Mouse (Mus musculus) midbrain, embryonic 11.5 days (tissue): Measurements from ENCODE around the gene Bdh1. TPM values are rescaled to one million over a fixed set of nuclear protein-coding genes. Genes with fewer than 3 reads are reported as not detected.

Experiments used
- ATAC-seq: fragments of 200-750 bp; cut with Nextera tagmentation; 2 replicates; pipeline ENCODE4 v1.8.0; 2017; ENCODE audit warnings: moderate TSS enrichment, moderate library complexity; ENCODE audit not compliant: low FRiP score
- DNase-seq: peaks from one replicate; pipeline ENCODE4 v3.0.0; 2015; ENCODE audit warnings: low spot score; ENCODE audit errors: missing footprints
- H3K27ac ChIP-seq: fragments of 300-500 bp; sonication (generic); 2 replicates; pipeline ENCODE4 v1.5.1; 2014; ENCODE audit warnings: low read depth, low read length
- H3K27me3 ChIP-seq: fragments of 300-500 bp; sonication (generic); 2 replicates; pipeline ENCODE4 v1.6.1; 2014; ENCODE audit warnings: mild to moderate bottlenecking, low read length, moderate library complexity, mixed read lengths; ENCODE audit not compliant: control insufficient read depth, insufficient read depth
- H3K36me3 ChIP-seq: fragments of 300-500 bp; sonication (generic); 2 replicates; pipeline ENCODE4 v1.6.1; 2014; ENCODE audit warnings: mild to moderate bottlenecking, low read length, moderate library complexity, mixed read lengths; ENCODE audit not compliant: control insufficient read depth, insufficient read depth
- H3K4me1 ChIP-seq: fragments of 300-500 bp; sonication (generic); 2 replicates; pipeline ENCODE4 v1.6.1; 2014; ENCODE audit warnings: low read length; ENCODE audit not compliant: control insufficient read depth, insufficient read depth
- H3K4me2 ChIP-seq: fragments of 300-500 bp; sonication (generic); 2 replicates; pipeline ENCODE4 v1.6.1; 2014; ENCODE audit warnings: mild to moderate bottlenecking, moderate library complexity
- H3K4me3 ChIP-seq: fragments of 300-500 bp; sonication (generic); 2 replicates; pipeline ENCODE4 v1.5.1; 2014; ENCODE audit warnings: low read depth, low read length
- H3K9ac ChIP-seq: fragments of 300-500 bp; sonication (generic); 2 replicates; pipeline ENCODE4 v1.6.1; 2014; ENCODE audit warnings: low read length
- H3K9me3 ChIP-seq: fragments of 300-500 bp; sonication (generic); 2 replicates; pipeline ENCODE4 v1.6.1; 2016; ENCODE audit warnings: low read length; ENCODE audit not compliant: control insufficient read depth
- WGBS: fragments of 180-500 bp; shearing (Covaris S2); extraction: QIAGEN DNeasy Blood & Tissue Kit; methylation state at CpG from one replicate; pipeline ENCODE4 v1.1.7; 2014; 5-methylcytosine and 5-hydroxymethylcytosine counted together
- polyA plus RNA-seq: library from polyadenylated mRNA; unstranded; fragments of >200 nt; fragmentation: Nextera tagmentation; extraction: Ambion mirVana; gene quantifications from 2 replicates; pipeline ENCODE4 v1.2.1, GENCODE M21; 2014

The Bdh1 gene
- polyA plus RNA-seq, 1 experiment from 2014 or later: 19.0 TPM

DNA sequence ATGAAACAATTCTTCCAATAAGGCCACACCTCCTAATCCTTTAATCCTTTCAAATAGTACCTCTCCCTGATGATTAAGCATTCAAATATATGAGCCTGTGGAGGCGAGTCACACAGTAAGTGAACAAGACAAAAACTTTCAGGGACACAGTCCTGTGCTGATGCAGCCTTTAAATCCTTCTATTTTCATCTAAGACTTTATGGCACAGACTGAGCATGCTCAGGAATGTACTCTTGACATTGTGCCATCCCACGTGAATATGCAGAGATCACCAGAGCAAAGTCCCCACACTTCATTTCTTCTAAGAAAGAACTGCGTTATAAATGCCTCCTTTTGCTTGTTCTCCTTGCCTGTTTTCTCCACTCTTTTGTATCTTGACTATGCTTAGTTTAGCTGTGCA is 14.2 kb upstream of the Bdh1 start:
- ATAC-seq: no peak
- no peak overlapping the region for H3K4me3 ChIP-seq
- H3K36me3 ChIP-seq: no peaks in the 10 kb centered on the region
- H3K27me3 ChIP-seq: no peaks in the 10 kb centered on the region
- H3K9ac ChIP-seq: no peak overlapping the region
- no peaks in the 10 kb centered on the region for H3K9me3 ChIP-seq
- no peak overlapping the region for H3K27ac ChIP-seq
- no peak for DNase-seq
- H3K4me2 ChIP-seq: no peak overlapping the region
- H3K4me1 ChIP-seq: no peaks in the 10 kb centered on the region
- 59% methylated on average over 3 of the region's 3 CpGs for WGBS

DNA sequence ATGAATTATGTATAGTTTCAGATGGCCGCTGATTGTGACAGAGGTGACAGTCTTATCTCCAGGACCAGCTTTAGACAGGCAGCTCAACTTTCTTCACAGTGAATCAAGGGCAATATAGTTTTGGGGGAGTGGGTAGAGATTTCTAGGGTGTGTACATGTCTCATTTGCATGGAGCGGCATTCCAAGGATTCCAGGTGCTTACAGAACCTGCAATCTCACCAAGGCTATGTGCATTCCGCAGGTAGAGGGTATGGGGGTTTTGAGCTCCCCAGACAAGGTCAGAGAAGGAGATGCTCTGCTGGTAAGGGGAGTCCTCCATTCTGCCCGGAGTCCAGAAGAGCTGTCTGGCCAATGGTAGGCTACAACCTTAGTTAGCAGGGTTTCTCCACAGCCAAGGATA is 11.1 kb upstream of the Bdh1 start:
- Histone ChIP-seq H3K36me3 (no peaks in the 10 kb centered on the region), H3K4me2 (no peak overlapping the region), H3K9ac (no peak overlapping the region), H3K27me3 (no peaks in the 10 kb centered on the region), H3K27ac (no peak overlapping the region), H3K4me1 (no peaks in the 10 kb centered on the region), H3K9me3 (no peaks in the 10 kb centered on the region), H3K4me3 (no peak overlapping the region)
- DNase-seq: no peak
- WGBS: 77% methylated on average over 4 of the region's 4 CpGs
- no peak for ATAC-seq

DNA sequence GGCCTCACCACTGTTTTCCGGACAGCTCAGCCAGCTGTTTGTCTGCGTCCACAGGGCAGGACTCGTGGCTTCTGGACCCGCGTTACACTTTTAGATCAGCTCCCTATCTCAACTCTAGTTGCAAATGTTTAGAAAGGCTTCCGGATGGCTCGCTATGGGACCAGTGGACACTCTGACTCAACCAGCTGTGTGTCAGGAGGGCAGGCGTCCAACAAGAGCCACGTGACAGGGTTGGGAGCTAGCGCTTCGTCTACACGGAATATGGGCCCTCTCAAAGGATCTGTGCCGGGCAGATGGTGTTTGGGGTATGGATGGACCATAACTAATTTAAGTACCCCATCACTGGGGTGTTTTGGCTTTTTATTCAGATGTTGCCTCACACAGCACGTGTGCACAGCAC is 9.8 kb upstream of the Bdh1 start:
- Histone ChIP-seq H3K9me3 (no peaks in the 10 kb centered on the region), H3K4me1 (no peaks in the 10 kb centered on the region), H3K27me3 (no peaks in the 10 kb centered on the region), H3K9ac (no peak overlapping the region), H3K27ac (no peak overlapping the region), H3K4me2 (no peak overlapping the region), H3K4me3 (no peak overlapping the region), H3K36me3 (no peaks in the 10 kb centered on the region)
- no peak for ATAC-seq
- WGBS: 87% methylated on average over 14 of the region's 14 CpGs
- no peak for DNase-seq

DNA sequence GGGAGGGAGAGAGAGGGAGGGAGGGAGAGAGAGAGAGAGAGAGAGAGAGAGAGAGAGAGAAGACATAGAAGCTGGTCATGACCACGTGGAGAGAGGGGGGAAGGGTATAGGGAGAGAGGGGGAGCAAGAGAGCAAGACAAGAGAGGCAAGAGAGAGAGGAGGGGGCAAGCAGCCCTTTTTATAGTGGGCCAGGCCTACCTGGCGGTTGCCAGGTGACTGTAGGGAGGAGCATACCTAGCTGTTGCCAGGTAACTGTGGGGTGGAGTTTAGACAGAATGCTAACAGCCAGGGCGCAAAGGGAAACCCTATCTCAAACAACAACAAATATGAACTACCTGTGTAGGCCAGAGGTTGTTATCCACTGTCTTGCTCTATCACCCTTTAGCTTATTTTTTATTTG is 8.3 kb upstream of the Bdh1 start:
- no peak overlapping the region for H3K4me3 ChIP-seq
- no peak overlapping the region for H3K9ac ChIP-seq
- H3K27ac ChIP-seq: no peak overlapping the region
- DNase-seq: no peak
- no peaks in the 10 kb centered on the region for H3K27me3 ChIP-seq
- 64% methylated on average over 3 of the region's 3 CpGs for WGBS
- ATAC-seq: no peak
- no peaks in the 10 kb centered on the region for H3K9me3 ChIP-seq
- no peaks in the 10 kb centered on the region for H3K4me1 ChIP-seq
- no peak overlapping the region for H3K4me2 ChIP-seq
- H3K36me3 ChIP-seq: no peaks in the 10 kb centered on the region

DNA sequence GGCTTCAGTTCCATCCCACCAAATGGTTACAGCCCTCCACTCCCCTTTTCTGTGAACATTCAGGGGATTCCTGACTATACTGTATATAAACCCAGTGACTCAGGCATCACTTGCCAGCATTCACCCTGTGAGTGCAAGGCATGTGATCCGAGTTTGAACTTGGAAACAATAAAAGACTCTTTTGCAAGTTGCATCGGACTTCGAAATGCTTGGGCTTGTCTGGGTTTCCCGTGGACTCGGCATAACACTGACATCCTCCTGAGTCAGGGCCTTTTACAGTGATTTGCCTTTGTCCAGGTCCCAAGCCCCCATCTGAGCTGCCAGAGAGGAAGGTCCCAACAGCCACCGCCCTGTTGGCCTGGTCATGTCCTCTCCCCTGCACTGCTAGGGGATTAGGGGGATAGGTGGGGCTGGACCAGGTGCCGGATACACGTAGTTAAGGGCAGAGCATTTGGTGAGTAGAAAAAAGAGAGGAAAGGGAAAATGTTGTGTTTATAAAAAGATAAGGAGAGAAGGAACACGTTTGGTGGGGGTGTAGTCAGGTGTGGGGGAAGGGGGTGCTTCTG is 6.1 kb upstream of the Bdh1 start:
- no peak overlapping the region for H3K9ac ChIP-seq
- H3K4me2 ChIP-seq: no peak overlapping the region
- H3K36me3 ChIP-seq: no peaks in the 10 kb centered on the region
- whole genome bisulfite sequencing: 66% methylated on average over 9 of the region's 9 CpGs
- no peak overlapping the region for H3K27ac ChIP-seq
- no peak for DNase-seq
- H3K4me3 ChIP-seq: no peak overlapping the region
- no peaks in the 10 kb centered on the region for H3K27me3 ChIP-seq
- ATAC-seq: no peak
- no peaks in the 10 kb centered on the region for H3K4me1 ChIP-seq
- H3K9me3 ChIP-seq: no peaks in the 10 kb centered on the region

DNA sequence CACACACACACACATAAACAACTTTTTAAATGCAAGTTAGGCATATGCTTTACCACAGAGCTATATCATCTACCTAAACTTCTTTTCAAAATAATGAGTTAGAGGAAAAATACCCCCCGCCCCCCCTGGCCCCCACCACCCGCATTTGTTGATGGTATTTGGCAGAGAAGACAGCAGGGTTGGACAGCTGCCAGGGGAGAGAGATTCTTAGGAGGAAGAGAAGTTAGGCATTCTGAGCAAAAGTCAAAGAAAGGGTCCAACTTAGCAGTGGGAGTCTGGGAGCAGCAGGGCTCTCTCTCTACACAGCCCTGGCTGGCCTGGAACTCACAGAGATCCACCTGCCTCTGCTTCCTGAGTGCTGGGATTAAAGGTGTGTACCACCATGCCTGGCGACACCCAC is 3.4 kb upstream of the Bdh1 start:
- H3K9me3 ChIP-seq: no peaks in the 10 kb centered on the region
- WGBS: 76% methylated on average over 3 of the region's 3 CpGs
- ATAC-seq (no peak), DNase-seq (no peak)
- no peaks in the 10 kb centered on the region for H3K36me3 ChIP-seq
- no peak overlapping the region for H3K4me2 ChIP-seq
- H3K27me3 ChIP-seq: no peaks in the 10 kb centered on the region
- H3K4me1 ChIP-seq: no peaks in the 10 kb centered on the region
- no peak overlapping the region for H3K9ac ChIP-seq
- H3K27ac ChIP-seq: no peak overlapping the region
- no peak overlapping the region for H3K4me3 ChIP-seq

DNA sequence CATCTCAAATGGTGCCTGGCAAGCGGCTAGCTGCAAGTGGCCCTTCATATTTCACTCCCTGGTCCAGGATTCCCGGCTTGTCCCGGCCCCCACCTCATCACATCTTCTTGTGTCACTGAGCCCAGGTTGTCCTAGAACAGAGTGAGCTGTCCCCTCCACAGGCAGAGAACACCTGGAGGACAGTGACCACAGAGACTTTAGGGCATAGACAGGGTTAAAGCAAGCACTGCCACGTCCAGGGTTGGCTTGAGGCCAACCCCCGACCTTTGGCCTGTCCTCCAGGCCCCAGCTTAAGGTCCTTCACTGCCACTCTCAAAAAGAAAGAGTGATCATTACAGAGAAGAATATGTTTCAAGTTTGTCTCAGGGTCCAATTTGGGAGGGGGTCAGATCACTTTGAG is 2.6 kb upstream of the Bdh1 start:
- H3K9ac ChIP-seq: no peak overlapping the region
- no peak overlapping the region for H3K4me3 ChIP-seq
- no peaks in the 10 kb centered on the region for H3K9me3 ChIP-seq
- H3K4me2 ChIP-seq: no peak overlapping the region
- ATAC-seq (no peak), DNase-seq (no peak)
- no peaks in the 10 kb centered on the region for H3K4me1 ChIP-seq
- no peaks in the 10 kb centered on the region for H3K27me3 ChIP-seq
- 74% methylated on average over 5 of the region's 5 CpGs for WGBS
- H3K27ac ChIP-seq: no peak overlapping the region
- no peaks in the 10 kb centered on the region for H3K36me3 ChIP-seq

DNA sequence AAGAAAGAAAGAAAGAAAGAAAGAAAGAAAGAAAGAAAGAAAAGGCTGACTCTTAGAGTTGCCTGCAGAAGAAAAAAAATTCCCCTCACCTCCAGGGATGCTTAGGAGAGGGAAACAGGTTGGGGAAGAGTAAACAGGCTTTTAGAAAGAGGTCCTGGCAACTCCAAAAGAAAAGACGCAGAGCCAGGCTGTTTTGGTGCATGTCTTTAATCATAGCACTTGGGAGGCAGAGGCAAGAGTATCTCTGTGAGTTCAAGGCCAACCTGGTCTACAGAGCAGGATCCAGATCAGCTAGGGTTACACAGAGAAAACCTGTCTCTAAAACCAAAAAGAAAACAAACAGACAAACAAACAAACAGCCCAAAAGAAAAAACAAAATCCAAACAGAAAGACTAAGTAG is 642 bp downstream of the Bdh1 start:
- no peak overlapping the region for H3K27ac ChIP-seq
- H3K4me1 ChIP-seq: no peaks in the 10 kb centered on the region
- H3K27me3 ChIP-seq: peaks cover 6% of the 10 kb centered on the region
- H3K4me2 ChIP-seq: no peak overlapping the region
- WGBS: 79% methylated on average over 1 of the region's 1 CpGs
- no peaks in the 10 kb centered on the region for H3K9me3 ChIP-seq
- H3K4me3 ChIP-seq: no peak overlapping the region
- DNase-seq (no peak), ATAC-seq (no peak)
- H3K36me3 ChIP-seq: no peaks in the 10 kb centered on the region
- H3K9ac ChIP-seq: no peak overlapping the region

DNA sequence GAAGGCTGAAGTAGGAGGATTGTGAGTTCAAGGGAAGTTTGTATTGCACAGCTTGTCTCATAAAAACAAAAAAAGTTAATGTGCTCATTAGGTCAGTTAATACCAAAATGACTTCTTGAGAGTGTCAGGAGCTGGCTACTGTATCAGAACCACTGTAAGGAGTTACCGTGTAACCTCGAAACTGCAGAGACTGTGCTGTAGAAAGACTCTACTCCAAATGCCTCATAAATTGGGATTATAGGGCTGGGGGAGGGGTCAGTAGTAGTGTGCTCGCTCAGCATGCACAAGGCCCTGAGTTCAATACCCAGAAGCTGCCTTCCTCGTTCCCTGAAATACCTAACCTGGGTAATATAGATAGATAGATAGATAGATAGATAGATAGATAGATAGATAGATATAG is 1.3 kb downstream of the Bdh1 start:
- Histone ChIP-seq H3K4me1 (peaks cover under 1% of the 10 kb centered on the region; the same call in 1 of the 2 replicates), H3K4me3 (no peak overlapping the region), H3K27me3 (peaks cover 11% of the 10 kb centered on the region), H3K27ac (no peak overlapping the region), H3K9ac (no peak overlapping the region), H3K36me3 (no peaks in the 10 kb centered on the region), H3K4me2 (no peak overlapping the region), H3K9me3 (no peaks in the 10 kb centered on the region)
- ATAC-seq (no peak), DNase-seq (no peak)
- WGBS: 85% methylated on average over 4 of the region's 4 CpGs
